Mouse (Mus musculus): Measurements from ENCODE around the gene D10Jhu81e. TPM values are rescaled to one million over a fixed set of nuclear protein-coding genes. Genes with fewer than 3 reads are reported as not detected.

D10Jhu81e gene
- total and polyA plus RNA-seq, 3 experiments: 50.6 to 57.4 TPM; not detected in 1

GRCm38 (mm10) chr10:78185381-78185725, 15.8 kb upstream of the D10Jhu81e start:
- no peaks in the 10 kb centered on the region for H3K9me3 ChIP-seq (replicated peaks; ENCODE audit: insufficient read depth, low read length)
- DNase-seq (ENCODE audit: low read depth, low spot score): no peak
- peaks cover 5 to 10% of the 10 kb centered on the region in 2 experiments; a peak in 3 of 4 replicates for H3K4me1 ChIP-seq (ENCODE audit: control insufficient read depth in 1 of 2, insufficient read depth in 2 of 2, low read length in 2 of 2)
- H3K79me2 ChIP-seq (ENCODE audit: control insufficient read depth, insufficient read depth, low read length, poor library complexity): peaks cover 12% of the 10 kb centered on the region
- peak overlapping the region; percentile 94 for H3K27ac ChIP-seq (ENCODE audit: control insufficient read depth, low read depth, low read length)
- peak overlapping the region; percentile 90 for H3K9ac ChIP-seq (ENCODE audit: control insufficient read depth, low read depth, low read length, poor library complexity, severe bottlenecking)
- H3K27me3 ChIP-seq (ENCODE audit: control insufficient read depth in 1 of 2, insufficient read depth in 2 of 2, low read length in 2 of 2): no peaks in the 10 kb centered on the region
- H3K4me3 ChIP-seq (ENCODE audit: control insufficient read depth in 1 of 2, insufficient read depth in 1 of 2, low read depth in 2 of 2, low read length in 2 of 2): peak overlapping the region; percentile 73 to 88
- H3K36me3 ChIP-seq (ENCODE audit: control insufficient read depth in 1 of 2, insufficient read depth in 2 of 2, low read length in 2 of 2): peaks cover 0 to 6% of the 10 kb centered on the region in 2 experiments; a peak in 3 of 4 replicates
- TF ChIP-seq ZKSCAN1 (IDR thresholded peaks at IDR 0.05; ENCODE audit: low read depth, low read length) (0 out of 2 replicates have a peak, but pooled peaks have one; percentile 7), CHD1 (IDR thresholded peaks at IDR 0.05; ENCODE audit: low read depth, low read length) (0 out of 2 replicates have a peak, but pooled peaks have one; percentile 27), TBP (IDR thresholded peaks at IDR 0.05; ENCODE audit: low read depth, low read length) (peak; percentile 2; the same call in 1 of the 2 replicates), MAZ (IDR thresholded peaks at IDR 0.05; ENCODE audit: low read depth, low read length) (peak; percentile 4; the same call in 1 of the 2 replicates), CHD2 (IDR thresholded peaks at IDR 0.05; ENCODE audit: low read length) (no peak), POLR2AphosphoS5 (IDR thresholded peaks at IDR 0.05; ENCODE audit: borderline replicate concordance, low read depth, low read length) (no peak), ZNF384 (IDR thresholded peaks at IDR 0.05; ENCODE audit: low read depth, low read length) (0 out of 2 replicates have a peak, but pooled peaks have one; percentile 5)

GRCm38 (mm10) chr10:78184531-78185380, 15.2 kb upstream of the D10Jhu81e start, which contains the start of gene Pwp2:
TSS of gene Pwp2 (minus strand) at chr10:78185149.
- Histone ChIP-seq H3K9me3 (replicated peaks; ENCODE audit: insufficient read depth, low read length) (no peaks in the 10 kb centered on the region), H3K27me3 (ENCODE audit: control insufficient read depth in 1 of 2, insufficient read depth in 2 of 2, low read length in 2 of 2) (no peaks in the 10 kb centered on the region), H3K79me2 (ENCODE audit: control insufficient read depth, insufficient read depth, low read length, poor library complexity) (peaks cover 12% of the 10 kb centered on the region), H3K27ac (ENCODE audit: control insufficient read depth, low read depth, low read length) (peak within 1 kb of the TSS; percentile 94), H3K4me1 (ENCODE audit: control insufficient read depth in 1 of 2, insufficient read depth in 2 of 2, low read length in 2 of 2) (peaks cover 5 to 10% of the 10 kb centered on the region in 2 experiments; a peak in 3 of 4 replicates), H3K4me3 (ENCODE audit: control insufficient read depth in 1 of 2, insufficient read depth in 1 of 2, low read depth in 2 of 2, low read length in 2 of 2) (peak within 1 kb of the TSS; percentile 88 to 100), H3K9ac (ENCODE audit: control insufficient read depth, low read depth, low read length, poor library complexity, severe bottlenecking) (peak within 1 kb of the TSS; percentile 93), H3K36me3 (ENCODE audit: control insufficient read depth in 1 of 2, insufficient read depth in 2 of 2, low read length in 2 of 2) (peaks cover 0 to 6% of the 10 kb centered on the region in 2 experiments; a peak in 3 of 4 replicates)
- DNase-seq (ENCODE audit: low read depth, low spot score): peak; percentile 97
- TF ChIP-seq RAD21 (IDR thresholded peaks at IDR 0.05; ENCODE audit: low read depth, low read length) (no peak), NELFE (IDR thresholded peaks at IDR 0.05; ENCODE audit: low read depth, low read length) (peak; percentile 88), ETS1 (IDR thresholded peaks at IDR 0.05; ENCODE audit: low read depth, low read length) (0 out of 2 replicates have a peak, but pooled peaks have one; percentile 19), SIN3A (IDR thresholded peaks at IDR 0.05; ENCODE audit: low read length) (peak; percentile 100), JUND (IDR thresholded peaks at IDR 0.05; ENCODE audit: low read depth, low read length) (no peak), E2F4 (IDR thresholded peaks at IDR 0.05; ENCODE audit: borderline replicate concordance, low read depth, low read length) (no peak), BHLHE40 (IDR thresholded peaks at IDR 0.05; ENCODE audit: borderline replicate concordance, low read depth, low read length) (no peak), MAX (IDR thresholded peaks at IDR 0.05; ENCODE audit: low read length) (peak; percentile 96), GATA1 (IDR thresholded peaks at IDR 0.05; ENCODE audit: low read depth, low read length) (no peak), CHD1 (IDR thresholded peaks at IDR 0.05; ENCODE audit: low read depth, low read length) (no peak), ZC3H11A (IDR thresholded peaks at IDR 0.05; ENCODE audit: low read depth, low read length) (no peak), POLR2AphosphoS5 (IDR thresholded peaks at IDR 0.05; ENCODE audit: borderline replicate concordance, low read depth, low read length) (no peak), TAL1 (IDR thresholded peaks at IDR 0.05; ENCODE audit: low read length) (no peak), TBP (IDR thresholded peaks at IDR 0.05; ENCODE audit: low read depth, low read length) (peak; percentile 42), POLR2A (IDR thresholded peaks at IDR 0.05; ENCODE audit: control insufficient read depth in 1 of 2, insufficient read depth in 1 of 2, low read depth in 1 of 2, low read length in 2 of 2, poor library complexity in 1 of 2) (peak; percentile 57 to 96; a peak in 3 of 4 replicates), MAFK (IDR thresholded peaks at IDR 0.05; ENCODE audit: borderline replicate concordance, low read depth, low read length) (no peak), MAZ (IDR thresholded peaks at IDR 0.05; ENCODE audit: low read depth, low read length) (peak; percentile 87), MYC (IDR thresholded peaks at IDR 0.05; ENCODE audit: low read depth, low read length) (peak; percentile 96), GABPA (IDR thresholded peaks at IDR 0.05; ENCODE audit: low read depth, low read length) (no peak), ELF1 (IDR thresholded peaks at IDR 0.05; ENCODE audit: low read depth, low read length) (peak; percentile 89), NRF1 (IDR thresholded peaks at IDR 0.05; ENCODE audit: insufficient read depth, low read depth, low read length, poor library complexity, severe bottlenecking) (peak; percentile 80), ZKSCAN1 (IDR thresholded peaks at IDR 0.05; ENCODE audit: low read depth, low read length) (no peak), MXI1 (IDR thresholded peaks at IDR 0.05; ENCODE audit: low read depth, low read length) (peak; percentile 100), USF1 (IDR thresholded peaks at IDR 0.05; ENCODE audit: low read depth, low read length) (0 out of 2 replicates have a peak, but pooled peaks have one; percentile 37), TCF12 (IDR thresholded peaks at IDR 0.05; ENCODE audit: low read depth, low read length) (peak; percentile 61), POLR2AphosphoS2 (IDR thresholded peaks at IDR 0.05; ENCODE audit: low read length) (peak; percentile 95), ZNF384 (IDR thresholded peaks at IDR 0.05; ENCODE audit: low read depth, low read length) (0 out of 2 replicates have a peak, but pooled peaks have one; percentile 15)
